Mouse (Mus musculus) hindbrain, embryonic 13.5 days (tissue): ENCODE results near the gene Tsfm. TPM values are rescaled to one million over a fixed set of nuclear protein-coding genes. Genes with fewer than 3 reads are reported as not detected.
"Not testable (repeated sequence)": the region's sequence is repeated elsewhere in the genome, so short reads cannot be mapped to it uniquely, and the experiment has no call there.

ENCODE experiments used
- ATAC-seq: fragments of 200-750 bp; cut with Nextera tagmentation; 2 replicates; pipeline ENCODE4 v1.8.0; 2017; ENCODE audit warnings: moderate TSS enrichment; ENCODE audit not compliant: low FRiP score
- H3K27ac ChIP-seq: fragments of 300-500 bp; sonication (generic); 2 replicates; pipeline ENCODE4 v1.5.1; 2015; ENCODE audit warnings: inconsistent platforms, mild to moderate bottlenecking, moderate library complexity
- H3K27me3 ChIP-seq: fragments of 300-500 bp; sonication (generic); 2 replicates; pipeline ENCODE4 v1.6.1; 2015; ENCODE audit warnings: mild to moderate bottlenecking, inconsistent platforms
- H3K36me3 ChIP-seq: fragments of 300-500 bp; sonication (generic); 2 replicates; pipeline ENCODE4 v1.6.1; 2015; ENCODE audit warnings: mild to moderate bottlenecking, inconsistent platforms
- H3K4me1 ChIP-seq: fragments of 300-500 bp; sonication (generic); replicated peaks from 2 replicates; pipeline ENCODE4 v1.6.1; 2015; ENCODE audit warnings: inconsistent platforms
- H3K4me2 ChIP-seq: fragments of 300-500 bp; sonication (generic); 2 replicates; pipeline ENCODE4 v1.6.1; 2015; ENCODE audit warnings: inconsistent platforms, mild to moderate bottlenecking, moderate library complexity
- H3K4me3 ChIP-seq: fragments of 300-500 bp; sonication (generic); 2 replicates; pipeline ENCODE4 v1.5.1; 2015; ENCODE audit warnings: mild to moderate bottlenecking, inconsistent platforms
- H3K9ac ChIP-seq: fragments of 300-500 bp; sonication (generic); 2 replicates; pipeline ENCODE4 v1.6.1; 2015; ENCODE audit warnings: mild to moderate bottlenecking, inconsistent platforms
- H3K9me3 ChIP-seq: fragments of 300-500 bp; sonication (generic); 2 replicates; pipeline ENCODE4 v1.6.1; 2016; ENCODE audit warnings: inconsistent platforms
- WGBS: fragments of 180-500 bp; shearing (Covaris S2); methylation state at CpG from one replicate; pipeline ENCODE4 v1.1.7; 2015; 5-methylcytosine and 5-hydroxymethylcytosine counted together
- polyA plus RNA-seq: library from polyadenylated mRNA; unstranded; fragments of >200 nt; fragmentation: Nextera tagmentation; extraction: Ambion mirVana; gene quantifications from 2 replicates; pipeline ENCODE4 v1.2.1, GENCODE M21; 2015

Tsfm gene
- 63.4 and 65.5 TPM in 2 replicates for polyA plus RNA-seq

DNA sequence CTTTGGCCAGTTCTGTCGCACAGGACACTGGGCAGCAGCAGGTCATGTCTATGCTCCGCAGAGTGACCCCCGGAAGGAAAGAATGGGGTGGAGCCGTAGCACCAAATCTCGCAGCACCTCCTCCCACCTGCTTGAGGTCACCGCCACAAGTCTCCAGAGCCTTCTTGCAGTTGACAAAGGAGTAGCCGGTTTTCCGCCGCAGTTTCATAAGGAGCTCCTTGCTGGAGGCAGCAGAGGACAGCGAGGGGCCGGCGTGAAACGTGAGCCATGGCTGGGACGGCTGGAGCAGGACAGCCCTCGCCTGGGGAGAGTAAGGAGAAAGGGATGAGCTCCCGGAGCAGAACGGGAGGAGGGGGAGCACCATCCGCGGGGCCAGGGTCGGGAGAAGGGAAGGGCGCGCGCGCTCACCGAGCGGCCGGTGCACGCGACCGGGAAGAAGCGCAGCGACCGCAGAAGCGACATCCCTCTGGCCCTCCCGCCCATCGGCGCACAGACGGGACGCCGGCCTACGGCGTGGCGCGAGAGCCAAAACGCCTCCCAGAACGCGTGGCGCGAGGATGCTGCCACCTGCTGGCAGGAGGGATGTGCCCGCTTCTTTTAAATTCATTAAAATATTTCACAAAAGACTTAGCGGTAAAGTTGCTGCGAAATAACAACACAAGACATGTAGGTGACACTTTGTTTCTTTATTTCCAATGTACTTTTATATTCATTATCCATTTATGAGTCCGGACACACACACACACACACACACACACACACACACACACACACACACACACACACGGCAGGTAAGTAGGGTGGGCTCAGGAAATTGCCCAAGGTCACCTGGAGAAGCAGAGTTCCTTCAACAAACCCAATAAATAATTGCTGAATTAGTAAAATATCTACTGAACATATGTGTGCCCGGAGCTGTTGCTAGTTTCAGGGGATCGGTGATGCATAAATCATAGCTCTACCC, at the start of gene Tsfm:
Gene Tsfm, minus strand, starts transcription at position 505 of the 961 bp plus-strand sequence.
- Histone ChIP-seq H3K9me3 (no peaks in the 10 kb centered on the region), H3K4me2 (peak within 1 kb of the TSS; percentile 84), H3K4me1 (peaks cover 12% of the 10 kb centered on the region), H3K27me3 (no peaks in the 10 kb centered on the region), H3K9ac (peak within 1 kb of the TSS; percentile 86), H3K4me3 (peak within 1 kb of the TSS; percentile 71), H3K27ac (peak within 1 kb of the TSS; percentile 87), H3K36me3 (peaks cover 32% of the 10 kb centered on the region)
- 6% methylated on average over 56 of the region's 56 CpGs for WGBS
- peak; percentile 88 for ATAC-seq

- no peak for ATAC-seq
- Histone ChIP-seq H3K36me3 (peaks cover 21% of the 10 kb centered on the region), H3K4me1 (peaks cover 58% of the 10 kb centered on the region), H3K27ac (peak overlapping the region; percentile 93), H3K9ac (peak overlapping the region; percentile 98), H3K9me3 (no peaks in the 10 kb centered on the region), H3K27me3 (peaks cover 62% of the 10 kb centered on the region), H3K4me2 (peak overlapping the region; percentile 90), H3K4me3 (peak overlapping the region; percentile 84)
- under 1% methylated on average over 55 of the region's 70 CpGs for WGBS
These were observed 49.2 kb upstream of the Tsfm start for GRCm38 (mm10) chr10:127079665-127080391.

GRCm38 (mm10) chr10:127078677-127079575, 48.3 kb upstream of the Tsfm start:
- H3K9me3 ChIP-seq, result no peaks in the 10 kb centered on the region
- peak overlapping the region; percentile 84 for H3K4me3 ChIP-seq
- peak overlapping the region; percentile 93 for H3K27ac ChIP-seq
- WGBS, result under 1% methylated on average over 34 of the region's 49 CpGs
- peaks cover 12% of the 10 kb centered on the region for H3K36me3 ChIP-seq
- peaks cover 53% of the 10 kb centered on the region for H3K27me3 ChIP-seq
- H3K9ac ChIP-seq, result peak overlapping the region; percentile 98
- peaks cover 58% of the 10 kb centered on the region for H3K4me1 ChIP-seq
- peak; percentile 77 for ATAC-seq
- peak overlapping the region; percentile 90 for H3K4me2 ChIP-seq

GRCm38 (mm10) chr10:127078001-127078676, 47.5 kb upstream of the Tsfm start:
- peaks cover 4% of the 10 kb centered on the region; the same call in 1 of the 2 replicates for H3K36me3 ChIP-seq
- H3K4me2 ChIP-seq, result peak overlapping the region; percentile 90
- H3K4me1 ChIP-seq, result peaks cover 54% of the 10 kb centered on the region
- H3K4me3 ChIP-seq, result peak overlapping the region; percentile 84
- H3K9ac ChIP-seq, result peak overlapping the region; percentile 59
- peak overlapping the region; percentile 93 for H3K27ac ChIP-seq
- no peaks in the 10 kb centered on the region for H3K9me3 ChIP-seq
- peak; percentile 60 for ATAC-seq
- peaks cover 45% of the 10 kb centered on the region for H3K27me3 ChIP-seq
- 4% methylated on average over 12 of the region's 12 CpGs for WGBS

DNA sequence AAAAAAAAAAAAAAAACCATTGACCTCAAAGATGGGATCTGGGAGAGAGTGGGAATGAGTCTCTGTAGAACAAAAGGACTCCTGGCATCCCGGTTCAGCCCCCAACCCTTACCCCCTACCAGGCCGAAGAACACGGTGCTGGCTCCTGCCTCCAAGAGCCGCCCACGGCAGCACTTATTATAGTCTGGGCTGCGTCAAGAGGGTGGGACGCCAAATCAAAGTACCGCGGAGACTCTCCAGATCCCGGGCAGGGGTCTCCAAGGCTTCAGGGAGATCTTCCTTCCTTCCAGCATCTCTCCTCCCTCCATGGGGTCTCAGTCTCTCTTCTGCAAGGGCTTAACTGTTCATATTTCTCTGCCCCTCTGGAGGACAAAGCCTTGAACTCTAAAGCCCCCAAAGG, 46.9 kb upstream of the Tsfm start:
- ATAC-seq, result no peak
- Histone ChIP-seq H3K4me1 (peaks cover 47% of the 10 kb centered on the region), H3K27ac (peak overlapping the region; percentile 93), H3K9ac (peak overlapping the region; percentile 59), H3K4me2 (peak overlapping the region; percentile 90), H3K27me3 (peaks cover 39% of the 10 kb centered on the region), H3K9me3 (no peaks in the 10 kb centered on the region), H3K4me3 (peak overlapping the region; percentile 84), H3K36me3 (no peaks in the 10 kb centered on the region)
- 3% methylated on average over 10 of the region's 10 CpGs for WGBS

GRCm38 (mm10) chr10:127076082-127076481, 45.4 kb upstream of the Tsfm start:
- Histone ChIP-seq H3K27ac (no peak overlapping the region), H3K4me1 (peaks cover 37% of the 10 kb centered on the region), H3K4me2 (no peak overlapping the region), H3K27me3 (peaks cover 36% of the 10 kb centered on the region), H3K36me3 (no peaks in the 10 kb centered on the region), H3K9ac (peak overlapping the region; percentile 53; the same call in 1 of the 2 replicates), H3K4me3 (no peak overlapping the region), H3K9me3 (no peaks in the 10 kb centered on the region)
- ATAC-seq, result no peak
- 44% methylated on average over 4 of the region's 4 CpGs for WGBS

DNA sequence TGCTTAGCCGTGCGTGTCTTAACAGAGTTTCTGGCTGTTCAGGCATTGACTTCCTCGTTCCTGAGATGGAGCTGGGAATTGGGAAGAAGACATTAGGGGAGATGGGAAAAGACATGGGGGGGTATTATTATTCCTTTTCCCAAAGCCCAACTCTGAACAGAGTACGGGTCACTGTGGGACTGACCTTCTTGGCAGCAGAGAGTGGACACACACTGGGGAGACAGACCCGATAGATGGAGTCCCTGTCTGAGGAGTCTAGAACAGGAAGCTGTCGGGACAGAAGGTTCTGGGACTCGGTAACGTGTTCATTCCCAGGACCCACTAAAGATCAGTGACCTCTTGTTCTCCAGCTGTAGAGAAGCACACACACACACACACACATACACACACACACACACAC, 45.0 kb upstream of the Tsfm start:
- Histone ChIP-seq H3K27ac (no peak overlapping the region), H3K36me3 (no peaks in the 10 kb centered on the region), H3K4me3 (no peak overlapping the region), H3K9ac (no peak overlapping the region), H3K4me1 (peaks cover 37% of the 10 kb centered on the region), H3K9me3 (no peaks in the 10 kb centered on the region), H3K4me2 (no peak overlapping the region), H3K27me3 (peaks cover 32% of the 10 kb centered on the region)
- no peak for ATAC-seq
- WGBS, result 75% methylated on average over 8 of the region's 8 CpGs

DNA sequence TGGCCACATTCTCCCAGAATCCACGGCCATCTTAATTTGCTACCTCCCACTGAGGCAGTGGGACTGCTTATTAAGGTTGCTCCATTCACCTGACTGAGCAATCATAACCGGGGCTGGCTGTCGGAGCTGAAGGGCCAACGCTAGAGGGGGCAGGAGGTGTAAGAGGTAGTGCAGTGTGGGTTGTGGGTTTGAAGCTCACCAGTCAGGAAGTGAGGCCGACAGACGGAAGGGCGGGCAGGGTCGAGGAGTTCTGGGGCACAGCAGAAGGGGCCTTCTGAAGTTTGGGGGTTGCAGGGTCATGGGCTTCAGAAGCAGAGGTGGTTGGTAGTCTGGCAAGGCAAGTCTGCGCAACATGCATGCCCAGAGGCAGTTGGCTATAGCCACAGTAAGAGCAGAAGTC, 44.4 kb upstream of the Tsfm start, which contains the start of gene Agap2:
Gene Agap2, plus strand, starts transcription at position 205 of the 400 bp plus-strand sequence.
- Histone ChIP-seq H3K27ac (no peak within 1 kb of the TSS; the same call in 1 of the 2 replicates), H3K4me1 (peaks cover 33% of the 10 kb centered on the region), H3K27me3 (peaks cover 26% of the 10 kb centered on the region), H3K36me3 (no peaks in the 10 kb centered on the region), H3K9me3 (no peaks in the 10 kb centered on the region), H3K9ac (peak within 1 kb of the TSS; percentile 53; the same call in 1 of the 2 replicates), H3K4me2 (no peak within 1 kb of the TSS), H3K4me3 (no peak within 1 kb of the TSS)
- 74% methylated on average over 9 of the region's 9 CpGs for WGBS
- ATAC-seq, result no peak

DNA sequence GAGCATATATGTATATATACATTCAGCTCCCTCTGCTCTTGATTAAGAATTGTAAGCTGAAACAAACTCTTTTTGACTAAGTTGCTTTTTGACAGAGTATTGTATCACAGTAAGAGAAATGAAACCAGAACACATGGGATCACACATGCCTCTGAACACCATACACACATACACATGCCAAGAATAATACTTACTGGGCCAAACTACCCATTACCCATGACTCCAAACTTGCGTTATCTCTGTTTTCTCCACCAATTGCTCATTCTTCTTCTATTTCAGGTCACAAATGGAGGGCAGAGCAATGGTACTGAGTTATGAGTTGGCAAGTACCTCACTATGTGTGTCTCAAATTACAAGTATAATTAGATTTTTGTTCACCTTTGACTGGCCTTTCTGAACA, 43.3 kb upstream of the Tsfm start:
- Histone ChIP-seq H3K9me3 (no peaks in the 10 kb centered on the region), H3K4me3 (no peak overlapping the region), H3K9ac (no peak overlapping the region), H3K36me3 (no peaks in the 10 kb centered on the region), H3K4me2 (no peak overlapping the region), H3K4me1 (peaks cover 34% of the 10 kb centered on the region), H3K27me3 (peaks cover 23% of the 10 kb centered on the region), H3K27ac (no peak overlapping the region)
- WGBS, result 98% methylated on average over 1 of the region's 1 CpGs
- ATAC-seq, result no peak

- Histone ChIP-seq H3K4me1 (peaks cover 39% of the 10 kb centered on the region), H3K27me3 (peaks cover 22% of the 10 kb centered on the region)
- not testable (repeated sequence) for H3K9me3 ChIP-seq, H3K27ac ChIP-seq, H3K4me3 ChIP-seq, H3K4me2 ChIP-seq, H3K36me3 ChIP-seq, ATAC-seq, H3K9ac ChIP-seq
- 91% methylated on average over 2 of the region's 2 CpGs for WGBS
These were observed 42.3 kb upstream of the Tsfm start for GRCm38 (mm10) chr10:127072969-127073368.

- H3K27me3 ChIP-seq, result peaks cover 19% of the 10 kb centered on the region
- ATAC-seq, H3K27ac ChIP-seq, H3K9me3 ChIP-seq, H3K9ac ChIP-seq, H3K4me2 ChIP-seq, H3K4me3 ChIP-seq: not testable (repeated sequence)
- H3K36me3 ChIP-seq, result peaks cover 14% of the 10 kb centered on the region
- peaks cover 36% of the 10 kb centered on the region for H3K4me1 ChIP-seq
- WGBS, result 88% methylated on average over 4 of the region's 4 CpGs
These were observed 41.6 kb upstream of the Tsfm start for GRCm38 (mm10) chr10:127072270-127072669.
